Mouse (Mus musculus) midbrain, embryonic 16.5 days (tissue): ENCODE measurements around the gene Gm20532. TPM values are rescaled to one million over a fixed set of nuclear protein-coding genes. Genes with fewer than 3 reads are reported as not detected.
A peak's percentile ranks its signal among the peaks of the same experiment; 100 is the strongest.

ENCODE experiments used
- ATAC-seq: fragments of 200-750 bp; cut with Nextera tagmentation; 2 replicates; pipeline ENCODE4 v1.8.0; 2017; ENCODE audit warnings: moderate TSS enrichment
- H3K27ac ChIP-seq: fragments of 300-500 bp; sonication (generic); 2 replicates; pipeline ENCODE4 v1.5.1; 2014; ENCODE audit warnings: mild to moderate bottlenecking, low read length, mixed read lengths
- H3K27me3 ChIP-seq: fragments of 300-500 bp; sonication (generic); 2 replicates; pipeline ENCODE4 v1.6.1; 2014; ENCODE audit warnings: low read depth, low read length, mixed read lengths; ENCODE audit not compliant: control insufficient read depth, insufficient read depth
- H3K36me3 ChIP-seq: fragments of 300-500 bp; sonication (generic); 2 replicates; pipeline ENCODE4 v1.6.1; 2014; ENCODE audit warnings: mild to moderate bottlenecking, low read length, moderate library complexity, mixed read lengths; ENCODE audit not compliant: control insufficient read depth, insufficient read depth
- H3K4me1 ChIP-seq: fragments of 300-500 bp; sonication (generic); 2 replicates; pipeline ENCODE4 v1.6.1; 2014; ENCODE audit warnings: mild to moderate bottlenecking, low read length, mixed read lengths; ENCODE audit not compliant: control insufficient read depth, insufficient read depth
- H3K4me2 ChIP-seq: fragments of 300-500 bp; sonication (generic); 2 replicates; pipeline ENCODE4 v1.6.1; 2014; ENCODE audit warnings: mild to moderate bottlenecking, low read length, mixed read lengths
- H3K4me3 ChIP-seq: fragments of 300-500 bp; sonication (generic); 2 replicates; pipeline ENCODE4 v1.5.1; 2014; ENCODE audit warnings: low read depth, mild to moderate bottlenecking, low read length, moderate library complexity, mixed read lengths
- H3K9ac ChIP-seq: fragments of 300-500 bp; sonication (generic); 2 replicates; pipeline ENCODE4 v1.6.1; 2014; ENCODE audit warnings: low read depth, low read length, mixed read lengths
- H3K9me3 ChIP-seq: fragments of 300-500 bp; sonication (generic); replicated peaks from 2 replicates; pipeline ENCODE4 v1.6.1; 2014; ENCODE audit warnings: mild to moderate bottlenecking, low read length, mixed read lengths; ENCODE audit not compliant: control insufficient read depth, poor library complexity, severe bottlenecking
- WGBS: fragments of 180-500 bp; shearing (Covaris S2); extraction: QIAGEN DNeasy Blood & Tissue Kit; methylation state at CpG from one replicate; pipeline ENCODE4 v1.1.7; 2014; 5-methylcytosine and 5-hydroxymethylcytosine counted together
- polyA plus RNA-seq: library from polyadenylated mRNA; unstranded; fragments of >200 nt; fragmentation: Nextera tagmentation; extraction: Ambion mirVana; gene quantifications from 2 replicates; pipeline ENCODE4 v1.2.1, GENCODE M21; 2015

The Gm20532 gene
- polyA plus RNA-seq, 1 experiment from 2014 or later: not detected

DNA sequence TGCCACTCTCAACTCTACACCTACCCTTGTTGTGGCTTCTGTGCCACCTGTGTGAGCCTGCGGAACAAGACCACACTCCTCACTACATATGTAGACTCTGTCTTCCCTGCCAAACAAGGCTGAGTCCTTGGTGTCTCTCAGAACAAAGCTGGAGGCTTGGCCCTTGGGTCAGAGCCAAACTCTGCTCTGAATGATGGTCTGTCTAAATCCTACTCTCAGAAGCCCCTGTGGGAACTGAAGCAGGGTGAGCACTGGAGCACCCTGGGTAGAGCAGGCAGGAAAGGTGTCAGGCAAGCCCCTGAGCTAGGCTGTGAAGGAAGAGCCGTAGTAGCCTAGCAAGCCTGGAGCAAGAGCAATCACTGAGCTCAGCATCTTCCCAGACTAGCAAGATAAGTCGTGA is 36.2 kb upstream of the Gm20532 start:
- ATAC-seq: no peak
- Histone ChIP-seq H3K27me3 (no peaks in the 10 kb centered on the region), H3K9ac (no peak overlapping the region), H3K4me1 (no peaks in the 10 kb centered on the region), H3K4me3 (no peak overlapping the region), H3K4me2 (no peak overlapping the region), H3K36me3 (no peaks in the 10 kb centered on the region), H3K27ac (no peak overlapping the region), H3K9me3 (no peaks in the 10 kb centered on the region)
- WGBS: 78% methylated on average over 3 of the region's 3 CpGs

- ATAC-seq: no peak
- Histone ChIP-seq H3K4me3 (no peak overlapping the region), H3K9ac (no peak overlapping the region), H3K4me2 (no peak overlapping the region), H3K27me3 (no peaks in the 10 kb centered on the region), H3K27ac (no peak overlapping the region), H3K36me3 (no peaks in the 10 kb centered on the region), H3K9me3 (no peaks in the 10 kb centered on the region), H3K4me1 (no peaks in the 10 kb centered on the region)
- 79% methylated on average over 3 of the region's 3 CpGs for WGBS
These were observed 35.7 kb upstream of the Gm20532 start for GRCm38 (mm10) chr2:26550777-26551176.

GRCm38 (mm10) chr2:26551446-26551845 is 35.0 kb upstream of the Gm20532 start:
- no peak overlapping the region for H3K9ac ChIP-seq
- H3K4me2 ChIP-seq: no peak overlapping the region
- H3K36me3 ChIP-seq: no peaks in the 10 kb centered on the region
- no peak for ATAC-seq
- H3K9me3 ChIP-seq: no peaks in the 10 kb centered on the region
- WGBS: 78% methylated on average over 8 of the region's 8 CpGs
- no peaks in the 10 kb centered on the region for H3K27me3 ChIP-seq
- no peaks in the 10 kb centered on the region for H3K4me1 ChIP-seq
- no peak overlapping the region for H3K4me3 ChIP-seq
- no peak overlapping the region for H3K27ac ChIP-seq

- ATAC-seq: no peak
- H3K27ac ChIP-seq: no peak overlapping the region
- H3K4me3 ChIP-seq: no peak overlapping the region
- no peak overlapping the region for H3K9ac ChIP-seq
- WGBS: 85% methylated on average over 2 of the region's 2 CpGs
- H3K4me2 ChIP-seq: no peak overlapping the region
- no peaks in the 10 kb centered on the region for H3K27me3 ChIP-seq
- H3K9me3 ChIP-seq: no peaks in the 10 kb centered on the region
- no peaks in the 10 kb centered on the region for H3K36me3 ChIP-seq
- H3K4me1 ChIP-seq: no peaks in the 10 kb centered on the region
These were observed 34.4 kb upstream of the Gm20532 start for GRCm38 (mm10) chr2:26552066-26552465.

- 88% methylated on average over 9 of the region's 9 CpGs for WGBS
- no peaks in the 10 kb centered on the region for H3K36me3 ChIP-seq
- no peaks in the 10 kb centered on the region for H3K4me1 ChIP-seq
- H3K27ac ChIP-seq: no peak overlapping the region
- no peak overlapping the region for H3K9ac ChIP-seq
- H3K4me2 ChIP-seq: no peak overlapping the region
- H3K27me3 ChIP-seq: no peaks in the 10 kb centered on the region
- H3K9me3 ChIP-seq: no peaks in the 10 kb centered on the region
- ATAC-seq: no peak
- H3K4me3 ChIP-seq: no peak overlapping the region
These were observed 32.5 kb upstream of the Gm20532 start for GRCm38 (mm10) chr2:26553904-26554303.

DNA sequence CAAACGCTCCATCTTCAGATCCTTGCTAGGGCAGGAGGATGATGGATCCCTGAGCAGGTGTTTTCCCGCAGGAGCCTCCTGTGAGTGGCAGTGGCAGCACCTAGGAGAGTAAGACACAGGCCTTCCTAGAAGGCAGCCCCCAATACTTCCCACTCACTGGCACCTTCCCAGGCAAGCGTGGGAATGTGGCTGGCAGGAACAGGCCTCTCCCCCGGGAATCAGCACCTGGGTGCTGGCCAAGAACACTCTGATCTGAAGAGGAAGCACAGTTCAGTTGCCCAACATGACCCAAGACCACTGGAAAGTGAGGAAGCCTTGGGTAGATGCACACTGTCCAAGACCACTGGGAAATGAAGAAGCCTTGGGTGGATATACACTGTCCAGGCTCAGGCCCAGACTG is 31.4 kb upstream of the Gm20532 start:
- H3K9ac ChIP-seq: no peak overlapping the region
- no peaks in the 10 kb centered on the region for H3K9me3 ChIP-seq
- ATAC-seq: no peak

GRCm38 (mm10) chr2:26556535-26556993 is 29.9 kb upstream of the Gm20532 start:
- Histone ChIP-seq H3K36me3 (no peaks in the 10 kb centered on the region), H3K4me3 (no peak overlapping the region), H3K4me1 (no peaks in the 10 kb centered on the region), H3K9ac (no peak overlapping the region), H3K4me2 (no peak overlapping the region), H3K9me3 (no peaks in the 10 kb centered on the region), H3K27ac (no peak overlapping the region), H3K27me3 (no peaks in the 10 kb centered on the region)
- ATAC-seq: no peak
- 80% methylated on average over 4 of the region's 4 CpGs for WGBS

More for the DNA sequence above, 31.4 kb upstream of the Gm20532 start:
- no peak overlapping the region for H3K4me3 ChIP-seq
- WGBS: 83% methylated on average over 4 of the region's 4 CpGs
- H3K27ac ChIP-seq: no peak overlapping the region
- no peak overlapping the region for H3K4me2 ChIP-seq
- no peaks in the 10 kb centered on the region for H3K36me3 ChIP-seq
- H3K4me1 ChIP-seq: no peaks in the 10 kb centered on the region
- H3K27me3 ChIP-seq: no peaks in the 10 kb centered on the region

- WGBS: 77% methylated on average over 5 of the region's 5 CpGs
- no peak overlapping the region for H3K4me3 ChIP-seq
- no peak overlapping the region for H3K27ac ChIP-seq
- no peak overlapping the region for H3K9ac ChIP-seq
- no peaks in the 10 kb centered on the region for H3K9me3 ChIP-seq
- no peaks in the 10 kb centered on the region for H3K4me1 ChIP-seq
- no peak for ATAC-seq
- no peaks in the 10 kb centered on the region for H3K27me3 ChIP-seq
- H3K4me2 ChIP-seq: no peak overlapping the region
- no peaks in the 10 kb centered on the region for H3K36me3 ChIP-seq
These were observed 25.9 kb upstream of the Gm20532 start for GRCm38 (mm10) chr2:26560506-26560905.

GRCm38 (mm10) chr2:26561351-26562016 is 25.0 kb upstream of the Gm20532 start:
- H3K4me1 ChIP-seq: no peaks in the 10 kb centered on the region
- H3K27me3 ChIP-seq: no peaks in the 10 kb centered on the region
- no peak overlapping the region for H3K9ac ChIP-seq
- no peaks in the 10 kb centered on the region for H3K36me3 ChIP-seq
- peak; percentile 72; the same call in 1 of the 2 replicates for ATAC-seq
- H3K4me2 ChIP-seq: no peak overlapping the region
- no peak overlapping the region for H3K4me3 ChIP-seq
- 45% methylated on average over 6 of the region's 6 CpGs for WGBS
- H3K9me3 ChIP-seq: no peaks in the 10 kb centered on the region
- no peak overlapping the region for H3K27ac ChIP-seq
